Mouse (Mus musculus): ENCODE data around the gene Gm42957. TPM values are rescaled to one million over a fixed set of nuclear protein-coding genes. Genes with fewer than 3 reads are reported as not detected.
"Not testable (repeated sequence)": the region's sequence is repeated elsewhere in the genome, so short reads cannot be mapped to it uniquely, and the experiment has no call there.

Gene Gm42957
- total RNA-seq, 2 experiments from 2014 or later: 0.35 to 0.50 TPM

DNA sequence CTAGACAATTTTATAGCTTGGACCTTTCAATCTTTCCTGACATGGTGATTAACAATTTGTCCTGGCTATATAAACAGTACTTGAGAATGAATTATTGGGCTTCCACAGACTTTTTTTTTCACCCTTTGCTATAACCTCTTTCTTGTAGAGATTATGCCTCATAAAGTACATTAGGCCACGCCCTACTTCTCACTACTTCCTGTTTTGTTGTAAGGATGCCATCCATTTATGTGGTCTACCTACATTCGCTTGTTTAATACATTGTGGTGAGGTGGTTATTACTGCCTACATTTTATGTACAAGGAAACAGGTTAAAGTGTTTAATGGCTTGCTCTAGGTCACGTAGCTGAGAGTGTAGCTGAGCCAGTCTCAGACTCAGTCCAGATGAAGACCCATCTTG is 39.9 kb downstream of the Gm42957 start:
- no peak for DNase-seq

DNA sequence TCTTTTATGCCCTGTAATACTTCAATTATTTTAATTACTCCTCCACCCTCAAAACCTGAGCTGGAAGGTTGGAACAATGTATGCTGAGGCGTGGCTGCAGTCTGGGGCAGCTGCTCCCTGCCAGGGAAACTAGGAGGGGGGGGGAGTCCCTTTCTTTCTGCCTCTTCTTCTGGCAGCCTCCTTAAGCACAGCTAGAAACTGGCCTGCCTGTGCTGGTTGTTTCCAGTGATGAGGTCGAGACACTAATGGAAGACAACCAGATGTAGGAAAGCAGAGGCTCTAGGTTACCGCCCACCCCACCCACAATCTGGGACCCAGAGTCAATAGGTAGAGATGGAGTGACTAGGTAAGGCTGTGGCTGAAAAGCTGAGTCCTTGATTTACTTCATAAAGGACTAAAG is 40.4 kb downstream of the Gm42957 start:
- no peak for DNase-seq

DNA sequence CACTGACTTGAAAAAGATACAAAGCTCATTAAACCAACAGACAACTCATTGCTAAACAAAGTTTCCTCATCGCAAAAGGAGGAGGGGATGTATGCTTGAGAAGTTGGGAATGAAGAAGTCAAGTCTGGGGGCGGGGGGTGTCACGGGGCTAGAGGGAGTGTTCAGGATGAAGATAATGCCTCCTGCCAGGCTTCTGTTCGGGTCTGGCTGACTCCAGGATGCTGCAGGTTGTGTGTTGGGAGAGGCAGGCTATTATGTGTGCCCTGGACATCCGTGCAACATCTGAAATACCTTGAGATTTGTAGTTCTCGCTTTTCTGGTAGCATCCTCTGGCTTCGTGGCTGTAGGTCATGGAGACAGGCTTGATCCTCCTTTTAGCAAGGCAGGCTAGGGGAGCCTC is 43.2 kb downstream of the Gm42957 start:
- DNase-seq: no peak

DNA sequence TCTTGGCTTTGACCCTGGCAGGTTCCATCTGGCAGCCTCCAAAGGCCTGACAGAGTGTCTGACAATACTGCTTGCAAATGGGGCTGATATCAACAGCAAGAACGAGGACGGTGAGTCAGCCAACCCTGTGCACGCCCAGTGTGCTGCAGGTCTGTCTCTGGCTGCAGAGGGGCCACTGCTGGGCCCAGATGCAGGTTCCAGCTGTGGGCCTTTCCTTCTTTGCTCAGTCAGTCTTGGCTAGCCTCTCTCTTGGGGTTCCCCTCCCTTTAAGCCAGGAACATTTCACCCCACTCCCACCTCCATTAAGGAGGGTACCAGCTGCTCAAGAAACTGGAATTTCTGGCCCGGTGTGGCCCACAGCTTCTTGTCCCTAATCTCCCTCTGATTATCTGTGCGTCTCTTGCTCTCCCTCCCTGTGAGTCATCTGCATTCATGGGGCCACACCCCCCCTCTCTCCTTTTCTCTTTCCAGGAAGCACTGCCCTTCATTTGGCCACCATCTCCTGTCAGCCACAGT is 43.9 kb downstream of the Gm42957 start:
- no peak for DNase-seq

DNA sequence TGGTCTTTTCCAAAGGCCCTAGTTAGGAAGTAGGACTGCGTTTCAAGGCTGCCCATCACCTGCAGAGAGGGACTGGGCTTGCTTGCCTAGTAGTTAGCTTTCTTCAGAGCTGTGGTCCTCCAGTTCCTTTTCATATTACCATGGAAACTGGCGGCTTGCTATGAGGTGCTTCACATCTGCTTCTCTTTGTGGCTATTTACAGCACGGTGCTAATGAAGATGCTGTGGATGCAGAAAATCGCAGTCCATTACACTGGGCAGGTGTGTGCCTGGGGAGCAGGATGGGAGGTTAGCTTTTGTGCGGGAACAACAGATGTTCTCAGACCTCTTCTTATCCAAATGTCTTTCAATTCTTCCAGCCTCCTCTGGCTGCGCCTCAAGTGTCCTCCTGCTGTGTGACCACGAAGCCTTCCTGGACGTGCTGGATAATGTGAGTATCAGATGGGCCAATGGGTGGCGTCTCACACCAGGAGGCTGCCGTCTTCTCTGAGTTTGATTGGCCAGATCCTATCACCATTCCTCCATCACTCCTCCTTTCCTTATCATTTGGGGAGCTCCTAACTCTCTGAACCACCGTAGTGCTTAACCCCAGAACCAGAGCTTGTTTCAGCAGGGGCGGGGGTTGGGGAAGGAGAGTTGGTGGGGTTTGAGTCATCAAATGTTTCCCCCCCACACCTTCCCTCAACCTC is 45.1 kb downstream of the Gm42957 start:
- DNase-seq: no peak

DNA sequence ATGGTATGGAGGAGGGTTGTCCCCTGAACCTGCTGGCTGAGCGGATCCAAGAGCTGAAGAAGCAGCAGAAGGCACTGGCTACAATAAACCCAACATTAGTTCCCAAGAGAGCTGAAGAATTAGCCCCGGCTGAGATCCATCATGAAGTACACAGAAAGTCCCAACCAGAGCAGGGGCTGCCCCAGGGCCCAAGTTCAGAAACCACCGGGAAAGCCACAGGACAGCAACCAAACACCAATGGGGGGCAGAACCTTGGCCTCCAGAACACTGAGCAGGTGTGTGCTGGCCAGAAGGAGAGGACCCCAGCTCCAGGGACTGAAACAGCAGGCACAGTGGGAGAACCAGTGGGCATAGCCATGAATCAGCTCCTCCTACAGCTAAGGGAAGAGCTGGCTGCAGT is 48.2 kb downstream of the Gm42957 start:
- no peak for DNase-seq

DNA sequence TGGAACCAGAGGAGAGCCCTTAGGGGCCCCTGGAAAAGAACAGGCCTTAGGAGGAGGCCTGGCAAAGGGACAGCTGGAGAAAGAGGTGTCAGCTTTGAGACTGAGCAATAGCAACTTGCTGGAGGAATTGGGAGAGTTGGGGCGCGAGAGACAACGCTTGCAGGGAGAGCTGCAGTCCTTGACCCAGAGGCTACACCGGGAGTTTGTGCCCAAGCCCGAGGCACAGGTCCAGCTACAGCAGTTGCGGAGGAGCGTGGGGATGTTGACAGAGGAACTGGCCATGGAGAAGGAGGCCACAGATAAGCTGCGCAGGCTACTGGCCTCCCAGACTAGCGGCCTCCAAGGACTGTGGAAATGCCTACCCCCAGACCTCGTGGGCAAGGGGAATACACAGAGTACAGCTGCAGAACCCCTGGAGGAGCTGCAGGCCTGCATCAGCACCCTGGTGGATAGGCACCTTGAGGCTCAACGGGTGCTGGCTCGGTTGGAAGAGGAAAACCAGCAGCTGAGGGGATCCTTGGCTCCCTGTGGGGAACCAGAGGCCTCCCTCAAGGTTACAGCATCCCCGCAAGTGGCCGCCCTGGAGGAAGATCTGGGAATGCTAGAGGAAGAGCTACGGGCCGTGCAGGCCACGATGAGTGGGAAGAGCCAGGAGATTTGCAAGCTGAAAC is 49.0 kb downstream of the Gm42957 start:
- DNase-seq: no peak

DNA sequence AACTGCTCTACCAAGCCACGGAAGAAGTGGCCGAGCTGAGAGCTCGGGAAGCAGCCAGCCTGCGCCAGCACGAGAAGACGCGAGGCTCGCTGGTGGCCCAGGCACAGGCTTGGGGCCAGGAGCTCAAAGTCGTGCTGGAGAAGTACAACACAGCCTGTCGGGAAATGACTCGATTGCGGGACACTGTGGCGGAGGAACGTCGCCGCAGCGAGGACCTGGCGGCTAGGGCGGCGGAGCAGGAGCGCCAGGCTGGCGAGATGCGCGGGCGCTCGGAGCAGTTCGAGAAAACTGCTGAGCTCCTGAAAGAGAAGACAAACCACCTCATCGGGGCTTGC is 49.5 kb downstream of the Gm42957 start:
- DNase-seq: no peak

DNA sequence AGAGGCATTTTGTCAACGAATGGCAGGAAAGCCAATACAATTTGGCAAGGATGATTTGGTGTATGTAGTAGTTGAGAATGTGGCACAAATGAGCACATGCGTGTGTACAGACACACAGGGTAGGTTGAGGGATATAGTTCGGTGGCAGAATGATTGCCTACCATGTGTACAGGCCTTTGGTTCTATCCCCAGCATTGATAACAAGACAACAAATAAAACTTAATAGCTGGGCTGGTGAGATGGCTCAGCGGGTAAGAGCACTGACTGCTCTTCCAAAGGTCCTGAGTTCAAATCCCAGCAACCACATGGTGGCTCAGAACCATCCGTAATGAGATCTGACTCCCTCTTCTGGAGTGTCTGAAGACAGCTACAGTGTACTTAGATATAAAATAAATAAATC is 50.8 kb downstream of the Gm42957 start:
- DNase-seq: not testable (repeated sequence)

DNA sequence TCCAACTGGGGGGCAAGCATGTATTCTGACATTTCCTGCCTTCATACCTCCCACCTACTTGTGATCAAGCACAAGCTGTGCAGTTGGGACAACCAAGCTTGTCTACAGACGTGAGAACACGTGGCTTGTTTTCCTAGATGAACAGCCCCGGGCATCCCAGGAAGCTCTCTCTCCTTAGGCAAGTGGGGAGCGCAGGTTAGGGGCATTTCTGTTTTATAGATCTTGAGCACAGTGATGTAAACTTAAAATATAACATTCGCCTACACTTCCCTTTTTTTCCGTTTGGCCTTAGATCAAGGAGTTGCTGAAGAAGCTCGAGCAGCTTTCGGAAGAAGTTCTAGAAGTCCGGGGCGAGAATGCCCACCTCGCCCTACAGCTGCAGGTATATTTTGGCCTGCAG is 53.6 kb downstream of the Gm42957 start:
- no peak for DNase-seq

DNA sequence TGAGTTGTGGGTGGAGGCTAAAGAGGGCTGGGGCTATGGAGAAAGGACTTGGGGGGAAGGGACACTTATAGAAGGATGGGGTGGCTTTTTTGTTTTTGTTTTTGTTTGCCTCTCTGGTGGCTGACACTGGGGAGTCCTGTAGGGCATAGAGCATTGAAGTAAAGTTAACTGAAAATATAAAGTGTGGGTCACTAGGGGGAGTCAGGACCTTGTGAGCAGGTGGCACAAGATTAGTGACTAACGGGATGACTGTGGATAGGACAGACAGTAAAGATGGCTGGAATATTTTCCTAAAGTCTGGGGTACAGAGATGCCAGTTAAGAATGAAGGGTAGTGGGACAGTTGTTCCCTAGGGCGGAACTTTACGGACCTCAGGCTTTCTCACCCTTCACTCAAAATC is 55.0 kb downstream of the Gm42957 start:
- no peak for DNase-seq

DNA sequence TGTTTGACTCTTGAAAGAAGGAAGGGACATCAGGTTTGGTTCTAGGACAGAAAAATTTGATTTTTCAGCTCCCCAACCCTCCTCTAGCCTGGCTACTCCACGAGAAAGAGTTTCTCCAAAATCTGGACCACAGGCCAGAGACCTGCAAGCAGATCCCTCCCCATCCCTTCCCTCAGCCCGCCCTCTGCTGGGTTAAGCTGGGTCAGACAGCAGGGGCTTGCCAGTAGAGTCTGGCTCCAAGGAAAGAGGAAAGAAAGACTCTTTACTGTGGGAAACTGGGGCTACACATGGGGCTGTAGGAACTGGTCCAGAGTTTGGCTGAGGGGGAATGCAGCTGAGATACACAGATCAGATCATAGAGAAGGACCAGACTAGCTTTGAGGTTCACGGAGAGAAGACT is 57.2 kb downstream of the Gm42957 start:
- peak; percentile 60 for DNase-seq

DNA sequence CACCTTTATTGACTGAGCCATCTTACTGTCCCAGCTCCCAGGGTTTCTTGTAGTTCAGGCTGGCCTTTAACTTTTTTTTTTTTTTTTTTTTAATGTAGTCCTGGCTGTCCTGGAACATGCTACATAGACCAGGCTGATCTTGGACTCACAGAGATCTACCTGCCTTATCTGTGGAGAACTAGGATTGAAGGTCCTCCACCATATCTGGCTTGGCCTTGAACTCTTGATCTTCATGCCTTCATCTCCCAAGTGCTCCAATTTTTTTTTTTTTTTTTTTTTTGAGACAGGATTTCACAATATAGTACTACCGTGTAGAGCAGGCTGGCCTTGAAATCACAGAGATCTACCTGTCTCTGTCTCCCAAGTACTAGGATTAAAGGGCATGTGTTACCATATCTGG is 58.3 kb downstream of the Gm42957 start:
- no peak for DNase-seq

DNA sequence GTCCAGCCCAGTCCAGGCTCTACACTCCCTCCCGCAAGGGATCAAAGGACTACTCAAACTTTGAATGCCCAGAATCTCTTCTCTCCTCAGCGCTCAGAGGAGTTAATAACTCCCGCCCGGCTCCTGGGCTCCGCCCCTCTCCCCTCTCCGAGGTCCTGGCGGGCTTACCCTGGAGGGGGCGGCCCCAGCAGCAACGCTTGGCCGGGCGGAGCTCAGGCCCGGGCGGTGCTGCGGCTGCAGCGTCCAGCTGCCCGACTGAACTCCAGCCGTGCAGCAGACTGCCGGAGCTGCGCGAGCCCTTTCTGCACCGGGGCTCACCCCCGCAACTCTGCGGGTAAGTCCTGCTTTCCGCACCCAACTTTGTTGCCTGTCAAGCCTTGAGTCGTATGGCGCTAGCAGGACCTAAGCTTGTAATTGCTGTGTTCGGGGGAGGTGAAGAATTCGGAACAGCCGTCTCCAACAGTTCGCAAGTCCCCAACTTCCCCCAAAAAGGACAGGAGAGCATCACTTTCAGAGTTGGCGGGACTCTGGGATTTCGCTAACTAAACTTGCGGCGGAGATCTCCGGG is 61.0 kb downstream of the Gm42957 start, which contains the start of gene Pias3:
Gene Pias3 (plus strand): TSS at position 187 of the 568 bp plus-strand sequence.
- peak; percentile 85 for DNase-seq

DNA sequence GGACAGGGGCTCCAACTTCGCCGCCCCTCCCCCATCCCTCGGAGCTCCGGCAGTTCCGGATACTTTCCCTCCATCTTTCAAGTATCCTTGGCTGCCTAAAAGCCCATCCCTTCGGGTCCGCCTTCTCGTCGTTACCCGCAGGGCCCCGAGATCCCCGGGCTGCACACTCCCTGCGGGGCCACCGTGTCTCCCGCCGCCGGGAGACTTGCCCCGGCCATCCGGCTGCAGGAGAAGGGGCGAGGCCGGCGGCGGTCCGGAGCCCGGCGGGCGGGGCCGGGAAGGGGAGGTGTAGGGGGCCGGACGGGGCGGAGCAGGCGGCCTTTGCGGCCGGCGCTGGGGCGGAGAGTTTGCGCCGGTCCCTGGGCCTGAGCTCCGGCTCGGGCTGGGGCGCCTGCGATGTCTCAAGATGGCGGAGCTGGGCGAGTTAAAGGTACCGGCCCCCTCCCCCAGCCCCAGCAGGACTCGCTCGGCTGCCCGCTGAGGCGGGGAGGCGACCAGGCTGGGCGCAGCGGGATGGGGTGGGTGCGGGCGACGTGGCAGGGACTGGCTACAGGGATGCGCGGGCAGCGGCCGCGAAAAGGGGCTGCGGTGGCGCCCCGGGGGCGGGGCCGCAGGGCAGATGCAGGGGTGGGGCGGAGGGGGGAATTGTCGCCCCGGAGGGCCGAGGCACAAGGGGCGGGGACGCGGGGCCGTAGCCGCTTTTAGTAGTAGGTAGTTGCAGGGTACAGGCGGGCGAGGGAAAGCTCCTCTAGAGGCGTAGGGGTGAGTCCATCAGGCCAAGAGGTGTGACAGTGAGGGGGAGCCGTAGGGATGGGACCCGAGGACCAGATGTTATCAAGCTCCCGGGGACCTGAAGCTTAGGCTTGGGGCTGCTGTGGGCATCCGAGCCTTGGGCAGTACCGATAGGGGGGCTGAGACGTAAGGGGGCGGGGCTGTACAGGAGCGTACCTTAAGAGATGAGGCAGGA is 61.8 kb downstream of the Gm42957 start:
- peak; percentile 92 for DNase-seq

DNA sequence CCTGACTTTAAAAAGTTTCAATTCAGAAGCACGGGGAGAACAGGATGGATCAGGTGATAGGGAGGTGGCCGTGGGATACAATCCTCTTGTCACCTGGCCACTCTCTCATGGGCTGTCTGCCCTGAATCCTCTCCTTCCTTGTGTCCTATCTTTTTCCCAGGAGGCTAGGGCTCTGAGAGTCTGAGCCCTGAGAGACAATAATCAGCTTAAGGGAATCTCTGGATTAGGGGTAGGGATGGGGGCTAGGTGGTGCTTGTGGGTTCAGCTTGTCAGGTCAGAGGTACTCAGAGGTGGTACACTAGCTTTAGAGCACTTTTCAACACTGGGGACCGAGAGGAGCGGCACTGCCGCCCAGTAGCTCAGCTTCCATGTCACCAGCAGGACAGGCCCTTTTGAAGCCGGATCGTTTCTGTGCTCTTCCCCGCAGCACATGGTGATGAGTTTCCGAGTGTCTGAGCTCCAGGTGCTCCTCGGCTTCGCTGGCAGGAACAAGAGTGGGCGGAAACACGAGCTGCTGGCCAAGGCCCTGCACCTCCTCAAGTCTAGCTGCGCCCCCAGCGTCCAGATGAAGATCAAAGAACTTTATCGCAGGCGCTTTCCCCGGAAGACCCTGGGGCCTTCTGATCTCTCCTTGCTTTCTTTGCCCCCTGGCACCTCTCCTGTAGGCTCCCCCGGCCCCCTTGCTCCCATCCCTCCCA is 63.9 kb downstream of the Gm42957 start:
- DNase-seq: no peak

DNA sequence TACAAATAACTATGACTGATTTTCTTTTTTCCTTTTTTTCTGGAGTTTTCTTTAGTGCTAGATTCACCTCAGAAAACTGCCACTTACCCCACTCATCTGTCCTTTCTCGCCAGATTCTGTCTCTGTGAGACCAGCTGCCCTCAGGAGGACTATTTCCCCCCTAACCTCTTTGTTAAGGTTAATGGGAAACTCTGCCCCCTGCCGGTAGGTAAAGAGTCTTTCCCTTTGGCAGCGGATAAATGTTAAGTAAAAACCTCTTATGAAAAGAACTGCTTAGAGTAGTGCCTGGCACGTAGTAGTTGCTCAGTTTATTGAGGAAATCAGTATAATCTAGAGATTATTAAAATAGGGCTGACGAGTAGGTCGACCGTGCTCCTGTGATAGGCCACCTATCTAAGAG is 65.1 kb downstream of the Gm42957 start:
- peak; percentile 39 for DNase-seq

DNA sequence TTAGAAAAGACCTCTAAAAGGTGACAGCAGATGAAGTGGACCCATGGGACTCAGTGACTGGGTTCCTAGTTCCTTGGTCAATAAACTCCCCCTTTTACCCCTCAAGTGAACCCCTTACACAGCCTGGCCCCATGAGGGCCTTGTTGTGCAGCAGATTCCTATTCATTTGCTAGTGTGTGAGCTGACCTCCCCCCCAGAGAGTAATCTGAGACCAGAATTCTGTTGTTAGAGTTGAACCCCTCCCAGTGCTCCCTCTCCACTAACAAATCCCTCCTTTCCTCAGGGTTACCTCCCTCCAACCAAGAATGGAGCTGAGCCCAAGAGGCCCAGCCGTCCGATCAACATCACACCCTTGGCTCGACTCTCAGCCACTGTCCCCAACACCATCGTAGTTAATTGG is 65.7 kb downstream of the Gm42957 start:
- no peak for DNase-seq
